Mouse (Mus musculus) thymus, adult 2 months (tissue): ENCODE data around the gene Rabgap1. TPM values are rescaled to one million over a fixed set of nuclear protein-coding genes. Genes with fewer than 3 reads are reported as not detected.
"Not testable (repeated sequence)": the region's sequence is repeated elsewhere in the genome, so short reads cannot be mapped to it uniquely, and the experiment has no call there.

ENCODE experiments used
- DNase-seq: peaks from one replicate; pipeline ENCODE4 v3.0.0; 2021
- H3K27ac ChIP-seq: fragments of 200-500 bp; 2 replicates; pipeline ENCODE4 v1.5.1; 2012; ENCODE audit warnings: low read length, control low read depth; ENCODE audit not compliant: control insufficient read depth, insufficient read depth
- H3K27me3 ChIP-seq: fragments of 200-500 bp; 2 replicates; pipeline ENCODE4 v1.6.1; 2012; ENCODE audit warnings: mild to moderate bottlenecking, low read length, moderate library complexity, mixed read lengths; ENCODE audit not compliant: control insufficient read depth, insufficient read depth
- H3K36me3 ChIP-seq: fragments of 200-500 bp; 2 replicates; pipeline ENCODE4 v1.6.1; 2012; ENCODE audit warnings: mild to moderate bottlenecking, low read length, moderate library complexity; ENCODE audit not compliant: control insufficient read depth, insufficient read depth
- H3K4me1 ChIP-seq: fragments of 200-500 bp; replicated peaks from 2 replicates; pipeline ENCODE4 v1.6.1; 2012; ENCODE audit warnings: low read length; ENCODE audit not compliant: control insufficient read depth, insufficient read depth
- H3K4me3 ChIP-seq: fragments of 200-500 bp; 2 replicates; pipeline ENCODE4 v1.5.1; 2012; ENCODE audit warnings: mild to moderate bottlenecking, low read length, control low read depth, moderate library complexity; ENCODE audit not compliant: control insufficient read depth, insufficient read depth
- CTCF ChIP-seq: fragments of 200-500 bp; IDR thresholded peaks from 2 replicates; pipeline ENCODE4 v1.5.1; 2012; ENCODE audit warnings: mild to moderate bottlenecking, control low read depth, low read length, moderate library complexity, borderline replicate concordance; ENCODE audit not compliant: control insufficient read depth, poor library complexity, insufficient read depth; ENCODE audit errors: extremely low read depth
- POLR2A ChIP-seq: fragments of 200-500 bp; IDR thresholded peaks from 2 replicates; pipeline ENCODE4 v1.6.1; 2012; ENCODE audit warnings: mild to moderate bottlenecking, low read length, control low read depth, moderate library complexity; ENCODE audit not compliant: control insufficient read depth, poor library complexity, insufficient read depth; ENCODE audit errors: extremely low read depth
- WGBS: fragments of 180-500 bp; shearing (Covaris S2); methylation state at CpG from one replicate; pipeline ENCODE4 v1.1.7; 2018; 5-methylcytosine and 5-hydroxymethylcytosine counted together
- polyA plus RNA-seq: library from polyadenylated mRNA; depleted of rRNA; stranded (reverse); fragments of >200 nt; gene quantifications from 2 replicates; pipeline ENCODE4 v1.2.3, GENCODE M21; 2012

Gene Rabgap1
- polyA plus RNA-seq, 1 experiment: 11.3 TPM

DNA sequence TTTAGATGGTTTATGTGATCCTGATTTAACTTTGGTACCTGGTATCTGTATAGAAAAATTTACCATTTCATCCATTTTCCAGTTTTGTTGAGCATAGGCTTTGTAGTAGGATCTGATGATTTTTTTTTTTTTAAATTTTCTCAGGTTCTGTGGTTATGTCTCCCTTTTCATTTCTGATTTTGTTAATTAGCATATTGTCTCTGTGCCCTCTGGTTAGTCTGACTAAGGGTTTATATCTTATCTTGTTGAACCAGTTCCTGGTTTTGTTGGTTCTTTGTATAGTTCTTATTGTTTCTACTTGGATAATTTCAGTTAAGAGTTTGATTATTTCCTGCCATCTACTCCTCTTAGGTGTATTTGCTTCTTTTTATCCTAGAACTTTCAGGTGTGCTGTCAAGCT lies 36.5 kb downstream of the Rabgap1 start:
- DNase-seq: no peak
- Histone ChIP-seq H3K27me3 (no peaks in the 10 kb centered on the region), H3K4me1 (no peaks in the 10 kb centered on the region), H3K36me3 (peaks cover 27% of the 10 kb centered on the region), H3K4me3 (no peak overlapping the region), H3K27ac (no peak overlapping the region)
- TF ChIP-seq POLR2A: no peak
- no peak for TF ChIP-seq CTCF

DNA sequence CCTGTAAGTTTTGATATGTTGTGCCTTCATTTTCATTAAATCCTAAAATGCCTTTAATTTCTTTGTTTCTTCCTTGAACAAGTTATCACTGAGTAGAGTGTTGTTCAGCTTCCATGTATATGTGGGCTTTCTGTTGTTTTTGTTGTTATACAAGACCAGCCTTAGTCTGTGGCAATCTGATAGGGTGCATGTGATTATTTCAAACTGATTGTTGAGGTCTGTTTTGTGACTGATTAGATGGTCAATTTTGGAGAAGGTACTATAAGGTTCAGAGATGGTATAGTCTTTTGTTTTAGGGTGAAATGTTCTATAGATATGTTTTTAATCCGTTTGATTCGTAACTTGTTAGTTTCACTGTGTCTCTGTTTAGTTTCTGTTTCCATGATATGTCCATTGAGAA lies 37.0 kb downstream of the Rabgap1 start:
- peaks cover 32% of the 10 kb centered on the region for H3K36me3 ChIP-seq
- no peak for TF ChIP-seq CTCF
- TF ChIP-seq POLR2A: no peak

DNA sequence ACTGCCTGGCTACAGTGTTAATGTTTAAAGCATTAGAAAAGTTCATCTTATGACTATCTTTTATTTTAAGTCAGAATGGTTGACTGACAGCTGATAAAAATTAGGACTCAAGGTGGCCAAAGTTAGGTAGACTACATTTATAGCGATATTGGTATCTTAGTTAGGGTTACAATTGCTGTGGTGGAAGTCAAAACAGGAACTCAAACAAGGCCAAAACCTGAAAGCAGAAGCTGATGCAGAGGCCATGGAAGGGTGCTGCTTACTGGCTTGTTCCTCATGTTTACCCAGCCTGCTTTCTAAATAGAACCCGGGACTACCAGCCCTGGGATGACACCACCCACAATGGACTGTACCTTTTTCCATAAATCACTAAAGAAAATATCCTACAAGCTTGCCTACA lies 41.1 kb downstream of the Rabgap1 start:
- no peaks in the 10 kb centered on the region for H3K4me1 ChIP-seq
- no peaks in the 10 kb centered on the region for H3K27me3 ChIP-seq
- H3K4me3 ChIP-seq: no peak overlapping the region
- peaks cover 23% of the 10 kb centered on the region for H3K36me3 ChIP-seq
- no peak for DNase-seq
- H3K27ac ChIP-seq: no peak overlapping the region
- TF ChIP-seq CTCF (no peak), POLR2A (no peak)
- WGBS: 92% methylated on average over 2 of the region's 2 CpGs

More for the DNA sequence above, 37.0 kb downstream of the Rabgap1 start:
- 91% methylated on average over 2 of the region's 2 CpGs for WGBS
- Histone ChIP-seq H3K4me3 (no peak overlapping the region), H3K27me3 (no peaks in the 10 kb centered on the region), H3K27ac (no peak overlapping the region), H3K4me1 (no peaks in the 10 kb centered on the region)
- DNase-seq: no peak

DNA sequence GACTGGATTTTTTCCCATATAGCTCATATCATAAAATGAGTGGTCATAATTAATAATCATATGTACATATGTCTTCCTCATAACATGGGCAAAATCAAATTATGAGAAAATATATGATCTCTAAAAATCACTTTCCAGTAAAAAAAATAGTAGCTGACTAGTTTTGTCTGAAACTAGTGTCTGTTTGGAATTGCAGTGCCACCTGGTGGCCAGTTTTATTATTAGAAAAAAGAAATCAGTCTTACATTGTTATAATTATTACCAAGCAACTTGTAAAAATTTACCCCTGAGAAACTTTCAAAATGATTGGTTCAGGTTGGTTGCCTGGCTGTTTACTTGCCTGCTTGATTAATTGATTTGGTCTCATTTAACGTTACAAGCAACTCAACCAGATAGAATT lies 42.3 kb downstream of the Rabgap1 start:
- no peak overlapping the region for H3K4me3 ChIP-seq
- WGBS: 89% methylated on average over 1 of the region's 1 CpGs
- no peaks in the 10 kb centered on the region for H3K4me1 ChIP-seq
- TF ChIP-seq POLR2A: no peak
- no peak for TF ChIP-seq CTCF
- H3K27me3 ChIP-seq: no peaks in the 10 kb centered on the region
- H3K27ac ChIP-seq: no peak overlapping the region
- peaks cover 27% of the 10 kb centered on the region for H3K36me3 ChIP-seq
- DNase-seq: peak; percentile 43

DNA sequence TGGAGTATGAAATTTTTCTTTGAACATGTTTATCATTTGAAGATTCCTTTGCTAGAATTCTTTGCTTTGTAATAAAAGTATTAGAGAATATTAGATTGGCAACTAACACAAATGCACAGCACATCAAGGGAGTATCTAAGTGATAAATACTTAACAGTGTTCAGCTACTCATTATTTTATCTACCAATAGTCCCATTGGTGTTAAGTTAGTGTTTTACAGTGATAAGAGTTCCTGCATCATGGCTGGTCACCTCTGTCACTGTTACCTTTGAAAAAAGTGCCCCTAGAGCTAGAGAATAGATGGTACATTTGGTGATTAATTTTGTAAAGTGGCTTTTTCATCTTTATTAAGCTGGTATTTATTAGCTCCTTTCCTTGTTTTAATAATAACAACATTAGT lies 43.3 kb downstream of the Rabgap1 start:
- Histone ChIP-seq H3K4me3 (no peak overlapping the region), H3K4me1 (no peaks in the 10 kb centered on the region), H3K27ac (no peak overlapping the region), H3K36me3 (peaks cover 27% of the 10 kb centered on the region), H3K27me3 (no peaks in the 10 kb centered on the region)
- DNase-seq: no peak
- TF ChIP-seq POLR2A (no peak), CTCF (no peak)

DNA sequence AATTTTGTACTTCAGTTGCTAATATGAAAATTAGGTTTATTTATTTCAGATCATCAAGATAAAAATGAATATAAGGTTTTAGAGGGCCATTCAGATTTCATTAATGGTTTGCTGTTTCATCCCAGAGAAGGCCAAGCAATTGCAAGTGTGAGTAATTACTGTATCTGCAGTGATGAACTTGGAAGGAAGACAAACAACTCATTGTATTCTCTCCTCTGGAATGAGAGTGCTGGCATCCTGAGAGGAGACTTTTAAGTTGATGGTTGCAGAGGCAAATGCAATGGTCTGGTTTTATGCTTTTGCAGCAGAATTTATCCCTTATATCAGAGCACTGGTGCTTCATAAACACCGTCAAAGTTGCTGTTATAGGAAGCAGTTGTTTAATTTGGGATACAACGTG lies 45.9 kb downstream of the Rabgap1 start:
- H3K4me1 ChIP-seq: no peaks in the 10 kb centered on the region
- DNase-seq: no peak
- WGBS: 98% methylated on average over 2 of the region's 2 CpGs
- TF ChIP-seq POLR2A (no peak), CTCF (no peak)
- no peak overlapping the region for H3K27ac ChIP-seq
- peaks cover 37% of the 10 kb centered on the region for H3K36me3 ChIP-seq
- H3K4me3 ChIP-seq: no peak overlapping the region
- H3K27me3 ChIP-seq: no peaks in the 10 kb centered on the region

GRCm38 (mm10) chr2:37497321-37497720 lies 54.2 kb downstream of the Rabgap1 start:
- no peaks in the 10 kb centered on the region for H3K4me1 ChIP-seq
- no peak overlapping the region for H3K27ac ChIP-seq
- H3K36me3 ChIP-seq: peaks cover 15% of the 10 kb centered on the region; the same call in 1 of the 2 replicates
- TF ChIP-seq CTCF (no peak), POLR2A (no peak)
- H3K27me3 ChIP-seq: no peaks in the 10 kb centered on the region
- no peak overlapping the region for H3K4me3 ChIP-seq
- no peak for DNase-seq
- 98% methylated on average over 4 of the region's 4 CpGs for WGBS

GRCm38 (mm10) chr2:37505856-37506255 lies 62.8 kb downstream of the Rabgap1 start:
- 94% methylated on average over 2 of the region's 2 CpGs for WGBS
- not testable (repeated sequence) for H3K4me1 ChIP-seq, H3K27ac ChIP-seq, DNase-seq, H3K4me3 ChIP-seq, H3K27me3 ChIP-seq, H3K36me3 ChIP-seq
